Mouse (Mus musculus) liver, embryonic 12.5 days (tissue): ENCODE measurements around the gene Ifna6. TPM values are rescaled to one million over a fixed set of nuclear protein-coding genes. Genes with fewer than 3 reads are reported as not detected.

ENCODE experiments used
- ATAC-seq: fragments of 200-750 bp; cut with Nextera tagmentation; 2 replicates; pipeline ENCODE4 v1.8.0; 2017; ENCODE audit warnings: moderate number of reproducible peaks, mild to moderate bottlenecking, moderate library complexity
- H3K27ac ChIP-seq: fragments of 300-500 bp; sonication (generic); 2 replicates; pipeline ENCODE4 v1.5.1; 2016; ENCODE audit warnings: mild to moderate bottlenecking
- H3K27me3 ChIP-seq: fragments of 300-500 bp; sonication (generic); replicated peaks from 2 replicates; pipeline ENCODE4 v1.6.1; 2016; ENCODE audit warnings: mild to moderate bottlenecking, moderate library complexity
- H3K36me3 ChIP-seq: fragments of 300-500 bp; sonication (generic); 2 replicates; pipeline ENCODE4 v1.6.1; 2016; ENCODE audit warnings: mild to moderate bottlenecking, moderate library complexity
- H3K4me1 ChIP-seq: fragments of 300-500 bp; sonication (generic); 2 replicates; pipeline ENCODE4 v1.6.1; 2016
- H3K4me2 ChIP-seq: fragments of 300-500 bp; sonication (generic); 2 replicates; pipeline ENCODE4 v1.6.1; 2016; ENCODE audit warnings: mild to moderate bottlenecking, moderate library complexity
- H3K4me3 ChIP-seq: fragments of 300-500 bp; sonication (generic); 2 replicates; pipeline ENCODE4 v1.5.1; 2016; ENCODE audit warnings: mild to moderate bottlenecking, moderate library complexity
- H3K9ac ChIP-seq: fragments of 300-500 bp; sonication (generic); 2 replicates; pipeline ENCODE4 v1.6.1; 2016; ENCODE audit warnings: mild to moderate bottlenecking, moderate library complexity
- H3K9me3 ChIP-seq: fragments of 300-500 bp; sonication (generic); replicated peaks from 2 replicates; pipeline ENCODE4 v1.6.1; 2016; ENCODE audit warnings: mild to moderate bottlenecking, moderate library complexity
- WGBS: fragments of 180-500 bp; shearing (Covaris S2); methylation state at CpG from one replicate; pipeline ENCODE4 v1.1.7; 2016; ENCODE audit not compliant: insufficient replicate concordance; 5-methylcytosine and 5-hydroxymethylcytosine counted together
- polyA plus RNA-seq: library from polyadenylated mRNA; unstranded; fragments of >200 nt; fragmentation: Nextera tagmentation; extraction: Ambion mirVana; gene quantifications from 2 replicates; pipeline ENCODE4 v1.2.1, GENCODE M21; 2016

The Ifna6 gene
- polyA plus RNA-seq, 1 experiment from 2014 or later: not detected

GRCm38 (mm10) chr4:88851026-88851763 lies 24.0 kb downstream of the Ifna6 start:
- Histone ChIP-seq H3K27me3 (peaks cover 4% of the 10 kb centered on the region; the same call in 1 of the 2 replicates), H3K9me3 (no peaks in the 10 kb centered on the region), H3K4me1 (no peaks in the 10 kb centered on the region), H3K27ac (no peak overlapping the region), H3K4me2 (no peak overlapping the region), H3K36me3 (no peaks in the 10 kb centered on the region), H3K9ac (no peak overlapping the region), H3K4me3 (no peak overlapping the region)
- WGBS: 56% methylated on average over 4 of the region's 4 CpGs
- no peak for ATAC-seq

DNA sequence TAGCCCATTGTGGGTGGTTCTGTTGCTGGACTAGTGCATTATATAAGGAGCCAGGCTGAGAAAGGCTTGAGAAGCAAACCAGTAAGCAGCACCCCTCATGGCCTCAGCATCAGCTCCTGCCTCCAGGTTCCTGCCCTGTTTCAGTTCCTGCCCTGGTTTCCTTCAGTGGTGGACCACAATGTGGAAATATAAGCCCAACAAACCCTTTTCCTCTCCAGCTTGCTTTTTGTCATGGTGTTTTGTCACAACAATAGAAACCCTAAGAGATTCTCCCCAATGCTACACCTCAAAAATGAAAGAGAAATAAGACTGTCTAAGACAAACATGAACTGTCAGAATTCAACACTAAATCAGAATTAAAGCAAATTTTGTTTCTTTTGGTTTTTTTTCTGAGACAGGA lies 32.0 kb downstream of the Ifna6 start:
- no peaks in the 10 kb centered on the region for H3K36me3 ChIP-seq
- no peak overlapping the region for H3K4me3 ChIP-seq
- ATAC-seq: no peak
- H3K9me3 ChIP-seq: no peaks in the 10 kb centered on the region
- H3K9ac ChIP-seq: no peak overlapping the region
- H3K27ac ChIP-seq: no peak overlapping the region
- H3K4me2 ChIP-seq: no peak overlapping the region
- H3K4me1 ChIP-seq: no peaks in the 10 kb centered on the region; the same call in 1 of the 2 replicates
- H3K27me3 ChIP-seq: peaks cover 22% of the 10 kb centered on the region

DNA sequence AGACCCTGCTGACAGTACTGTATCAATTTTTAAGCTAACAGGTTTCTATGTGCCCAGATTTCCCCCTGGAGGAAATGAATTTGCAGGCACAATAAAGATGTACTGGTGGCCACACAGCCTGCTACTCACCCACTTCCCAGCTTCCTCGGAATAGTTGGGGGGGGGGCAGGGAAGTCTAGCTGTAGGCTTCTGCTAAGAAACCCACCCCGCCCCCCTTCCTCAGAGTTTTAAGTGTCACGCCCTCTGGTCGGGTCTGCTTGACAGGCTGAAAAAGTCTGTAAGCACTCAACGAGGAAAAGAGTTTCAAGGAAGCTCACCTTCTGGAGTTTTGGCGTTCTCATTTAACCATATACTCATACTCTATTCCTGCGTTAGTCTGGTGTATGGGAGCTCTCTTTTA lies 36.1 kb downstream of the Ifna6 start:
- no peaks in the 10 kb centered on the region for H3K9me3 ChIP-seq
- no peak overlapping the region for H3K4me3 ChIP-seq
- H3K4me2 ChIP-seq: no peak overlapping the region
- H3K9ac ChIP-seq: no peak overlapping the region
- no peak for ATAC-seq
- peaks cover 19% of the 10 kb centered on the region for H3K4me1 ChIP-seq
- WGBS: 22% methylated on average over 7 of the region's 7 CpGs
- no peaks in the 10 kb centered on the region for H3K36me3 ChIP-seq
- no peak overlapping the region for H3K27ac ChIP-seq
- peaks cover 32% of the 10 kb centered on the region for H3K27me3 ChIP-seq

DNA sequence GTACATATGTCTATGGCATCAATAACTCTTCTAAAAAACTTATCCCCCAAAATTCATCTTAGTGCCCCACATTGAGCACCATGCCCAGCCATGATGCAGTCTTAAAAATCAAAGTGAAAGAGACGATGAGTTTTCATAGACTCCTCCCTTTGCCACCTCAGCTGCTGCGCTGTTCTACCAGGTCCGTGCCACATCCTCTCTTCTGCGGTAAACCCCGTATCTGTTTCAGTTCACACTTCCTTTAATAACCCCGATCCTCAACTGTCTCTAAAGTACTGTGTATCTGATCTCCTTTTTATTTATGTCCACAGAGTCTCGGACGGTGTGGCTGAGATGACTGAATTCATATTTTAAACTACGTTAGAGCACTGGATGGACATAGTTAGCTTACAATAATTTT lies 37.4 kb downstream of the Ifna6 start:
- H3K27me3 ChIP-seq: peaks cover 32% of the 10 kb centered on the region
- peak overlapping the region; percentile 44 for H3K4me2 ChIP-seq
- WGBS: 15% methylated on average over 9 of the region's 9 CpGs
- ATAC-seq: 0 out of 2 replicates have a peak, but pooled peaks have one; percentile 30
- 0 out of 2 replicates have a peak overlapping the region, but pooled peaks have one; percentile 3 for H3K4me3 ChIP-seq
- H3K4me1 ChIP-seq: peaks cover 23% of the 10 kb centered on the region
- H3K9me3 ChIP-seq: no peaks in the 10 kb centered on the region
- peak overlapping the region; percentile 51; the same call in 1 of the 2 replicates for H3K27ac ChIP-seq
- no peaks in the 10 kb centered on the region for H3K36me3 ChIP-seq
- H3K9ac ChIP-seq: no peak overlapping the region

DNA sequence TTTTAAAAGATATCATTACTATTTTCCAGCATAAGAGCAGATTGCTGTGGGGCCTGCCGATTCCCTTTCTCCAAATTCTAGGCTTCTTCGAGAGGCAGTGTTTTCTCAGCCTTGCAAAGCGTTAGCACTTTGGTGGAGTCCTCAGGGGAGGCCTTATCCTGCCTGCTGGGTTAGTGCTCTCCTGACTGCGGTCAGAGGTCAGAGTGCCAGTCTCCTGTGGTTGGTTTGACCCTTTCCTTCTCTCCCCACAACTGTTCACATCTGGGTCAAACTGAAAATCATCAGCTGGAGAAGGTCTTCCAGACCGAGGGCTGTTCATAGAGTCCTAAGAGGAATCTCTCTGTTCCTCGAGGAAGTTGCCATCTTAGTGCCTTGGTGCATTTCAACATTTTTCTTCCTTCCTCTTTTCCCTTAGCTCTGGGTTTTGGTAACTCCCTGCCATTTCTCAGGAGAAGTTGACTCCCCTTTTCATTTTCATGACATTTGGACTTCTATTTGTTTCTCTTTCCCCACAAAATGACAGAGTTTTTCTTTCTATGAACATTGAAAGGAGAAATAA lies 37.9 kb downstream of the Ifna6 start:
- no peak for ATAC-seq

GRCm38 (mm10) chr4:88867366-88867925 lies 40.2 kb downstream of the Ifna6 start:
- Histone ChIP-seq H3K9ac (peak overlapping the region; percentile 72), H3K4me1 (peaks cover 23% of the 10 kb centered on the region), H3K9me3 (no peaks in the 10 kb centered on the region), H3K27me3 (peaks cover 28% of the 10 kb centered on the region), H3K36me3 (no peaks in the 10 kb centered on the region), H3K4me2 (peak overlapping the region; percentile 92), H3K4me3 (peak overlapping the region; percentile 70), H3K27ac (no peak overlapping the region)
- peak; percentile 60 for ATAC-seq
- WGBS: 2% methylated on average over 8 of the region's 8 CpGs

More for the DNA sequence above, 37.9 kb downstream of the Ifna6 start:
- H3K27ac ChIP-seq: peak overlapping the region; percentile 51; the same call in 1 of the 2 replicates
- 18% methylated on average over 6 of the region's 6 CpGs for WGBS
- peaks cover 23% of the 10 kb centered on the region for H3K4me1 ChIP-seq
- H3K4me2 ChIP-seq: peak overlapping the region; percentile 44; the same call in 1 of the 2 replicates
- H3K4me3 ChIP-seq: no peak overlapping the region
- no peaks in the 10 kb centered on the region for H3K36me3 ChIP-seq
- H3K27me3 ChIP-seq: peaks cover 32% of the 10 kb centered on the region
- H3K9me3 ChIP-seq: no peaks in the 10 kb centered on the region
- H3K9ac ChIP-seq: no peak overlapping the region

DNA sequence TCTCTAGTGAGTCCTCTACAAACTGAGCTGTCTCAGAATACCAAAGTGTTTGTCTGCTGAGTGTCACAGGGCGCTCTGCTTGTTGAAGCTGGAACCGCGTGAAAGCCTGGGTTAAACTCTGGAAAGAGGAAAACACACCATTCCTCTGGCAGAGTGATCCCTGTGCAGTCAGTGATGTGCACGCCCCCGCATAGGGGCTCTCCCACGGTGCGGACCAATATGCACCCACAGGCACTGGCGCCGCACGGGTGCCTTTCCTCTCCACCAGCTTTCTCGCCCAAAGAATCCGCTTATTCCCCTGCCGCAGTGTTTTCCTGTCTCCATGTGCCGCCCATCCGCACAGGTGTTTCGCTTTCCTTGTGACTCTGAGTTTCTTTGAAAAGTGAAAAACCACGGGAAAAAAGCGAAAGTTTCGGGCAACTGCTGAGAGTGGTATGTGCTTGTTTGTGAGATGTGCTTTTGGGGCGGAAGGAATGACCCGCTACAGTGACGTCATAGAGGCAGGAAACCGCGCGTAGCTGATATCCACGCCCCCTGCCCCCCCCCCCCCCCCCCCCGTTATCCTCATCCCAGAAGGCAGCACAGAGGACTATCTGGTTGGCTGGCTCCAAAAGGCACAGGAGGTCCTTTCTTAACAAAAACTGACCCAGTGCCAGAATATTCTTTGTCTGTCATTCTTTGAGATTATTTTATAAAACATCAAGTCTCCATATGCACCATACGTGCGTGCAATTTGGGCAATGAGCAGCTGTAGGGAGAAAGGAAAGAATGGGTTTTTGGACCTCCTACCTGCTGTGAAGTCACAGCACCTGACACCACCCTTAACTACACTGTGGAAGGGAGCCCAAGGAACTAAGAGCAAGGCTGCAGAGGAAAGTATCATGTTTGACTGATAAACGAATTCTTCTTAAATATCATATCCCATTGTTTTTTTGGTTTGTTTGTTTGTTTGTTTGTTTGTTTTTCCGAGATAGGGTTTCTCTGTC lies 41.0 kb downstream of the Ifna6 start:
- H3K36me3 ChIP-seq: no peaks in the 10 kb centered on the region
- peak overlapping the region; percentile 70 for H3K4me3 ChIP-seq
- H3K4me2 ChIP-seq: peak overlapping the region; percentile 92
- WGBS: 9% methylated on average over 30 of the region's 31 CpGs
- ATAC-seq: peak; percentile 78
- peak overlapping the region; percentile 72 for H3K9ac ChIP-seq
- H3K27ac ChIP-seq: peak overlapping the region; percentile 54; the same call in 1 of the 2 replicates
- H3K27me3 ChIP-seq: peaks cover 20% of the 10 kb centered on the region
- no peaks in the 10 kb centered on the region for H3K9me3 ChIP-seq
- peaks cover 23% of the 10 kb centered on the region for H3K4me1 ChIP-seq

GRCm38 (mm10) chr4:88872691-88873090 lies 45.5 kb downstream of the Ifna6 start:
- no peak for ATAC-seq

GRCm38 (mm10) chr4:88875435-88876095 lies 48.3 kb downstream of the Ifna6 start:
- H3K27ac ChIP-seq: no peak overlapping the region
- H3K4me2 ChIP-seq: peak overlapping the region; percentile 25
- ATAC-seq: peak; percentile 93
- no peaks in the 10 kb centered on the region for H3K9me3 ChIP-seq
- 20% methylated on average over 4 of the region's 4 CpGs for WGBS
- peaks cover 5% of the 10 kb centered on the region for H3K27me3 ChIP-seq
- no peak overlapping the region for H3K4me3 ChIP-seq
- H3K4me1 ChIP-seq: peaks cover 36% of the 10 kb centered on the region
- H3K36me3 ChIP-seq: no peaks in the 10 kb centered on the region
- no peak overlapping the region for H3K9ac ChIP-seq

More at GRCm38 (mm10) chr4:88872691-88873090, 45.5 kb downstream of the Ifna6 start:
- H3K4me1 ChIP-seq: peaks cover 35% of the 10 kb centered on the region
- no peak overlapping the region for H3K4me3 ChIP-seq
- no peak overlapping the region for H3K27ac ChIP-seq
- WGBS: 0% methylated on average over 2 of the region's 2 CpGs
- H3K9ac ChIP-seq: no peak overlapping the region
- no peaks in the 10 kb centered on the region for H3K36me3 ChIP-seq
- H3K9me3 ChIP-seq: no peaks in the 10 kb centered on the region
- no peak overlapping the region for H3K4me2 ChIP-seq
- H3K27me3 ChIP-seq: peaks cover 5% of the 10 kb centered on the region

GRCm38 (mm10) chr4:88876520-88876919 lies 49.3 kb downstream of the Ifna6 start:
- Histone ChIP-seq H3K9ac (no peak overlapping the region), H3K4me2 (no peak overlapping the region), H3K4me3 (no peak overlapping the region), H3K36me3 (no peaks in the 10 kb centered on the region), H3K4me1 (peaks cover 36% of the 10 kb centered on the region), H3K9me3 (no peaks in the 10 kb centered on the region), H3K27ac (no peak overlapping the region), H3K27me3 (peaks cover 5% of the 10 kb centered on the region)
- no peak for ATAC-seq
- 65% methylated on average over 4 of the region's 4 CpGs for WGBS
